Mouse (Mus musculus) hindbrain, embryonic 11.5 days (tissue): ENCODE results near the gene Spp1. TPM values are rescaled to one million over a fixed set of nuclear protein-coding genes. Genes with fewer than 3 reads are reported as not detected.

ENCODE experiments used
- ATAC-seq: fragments of 200-750 bp; cut with Nextera tagmentation; 2 replicates; pipeline ENCODE4 v1.8.0; 2017; ENCODE audit warnings: mild to moderate bottlenecking, moderate TSS enrichment, moderate library complexity; ENCODE audit not compliant: low FRiP score
- DNase-seq: peaks from one replicate; pipeline ENCODE4 v3.0.0-alpha.2; 2015; ENCODE audit warnings: low spot score
- H3K27ac ChIP-seq: fragments of 300-500 bp; sonication (generic); 2 replicates; pipeline ENCODE4 v1.5.1; 2014; ENCODE audit warnings: mild to moderate bottlenecking, low read depth, low read length
- H3K27me3 ChIP-seq: fragments of 300-500 bp; sonication (generic); 2 replicates; pipeline ENCODE4 v1.6.1; 2014; ENCODE audit warnings: mild to moderate bottlenecking, low read length, moderate library complexity, mixed read lengths; ENCODE audit not compliant: control insufficient read depth, insufficient read depth
- H3K36me3 ChIP-seq: fragments of 300-500 bp; sonication (generic); 2 replicates; pipeline ENCODE4 v1.6.1; 2014; ENCODE audit warnings: mild to moderate bottlenecking, low read length, moderate library complexity, mixed read lengths; ENCODE audit not compliant: control insufficient read depth, insufficient read depth
- H3K4me1 ChIP-seq: fragments of 300-500 bp; sonication (generic); replicated peaks from 2 replicates; pipeline ENCODE4 v1.6.1; 2014; ENCODE audit warnings: low read length, mixed read lengths; ENCODE audit not compliant: control insufficient read depth, insufficient read depth
- H3K4me2 ChIP-seq: fragments of 300-500 bp; sonication (generic); replicated peaks from 2 replicates; pipeline ENCODE4 v1.6.1; 2014; ENCODE audit warnings: mild to moderate bottlenecking, low read depth, low read length
- H3K4me3 ChIP-seq: fragments of 300-500 bp; sonication (generic); 2 replicates; pipeline ENCODE4 v1.5.1; 2014; ENCODE audit warnings: low read depth, low read length
- H3K9ac ChIP-seq: fragments of 300-500 bp; sonication (generic); 2 replicates; pipeline ENCODE4 v1.6.1; 2014; ENCODE audit warnings: low read depth, low read length
- H3K9me3 ChIP-seq: fragments of 300-500 bp; sonication (generic); 2 replicates; pipeline ENCODE4 v1.6.1; 2016; ENCODE audit warnings: low read length; ENCODE audit not compliant: control insufficient read depth
- WGBS: fragments of 180-500 bp; shearing (Covaris S2); extraction: QIAGEN DNeasy Blood & Tissue Kit; methylation state at CpG from one replicate; pipeline ENCODE4 v1.1.7; 2014; 5-methylcytosine and 5-hydroxymethylcytosine counted together
- polyA plus RNA-seq: library from polyadenylated mRNA; unstranded; fragments of >200 nt; fragmentation: Nextera tagmentation; extraction: Ambion mirVana; gene quantifications from 2 replicates; pipeline ENCODE4 v1.2.1, GENCODE M21; 2014

Gene Spp1
- polyA plus RNA-seq, 1 experiment from 2014 or later, result 19.5 TPM

- Histone ChIP-seq H3K36me3 (no peaks in the 10 kb centered on the region), H3K9me3 (no peaks in the 10 kb centered on the region), H3K4me1 (no peaks in the 10 kb centered on the region), H3K27ac (no peak overlapping the region), H3K4me3 (no peak overlapping the region), H3K27me3 (no peaks in the 10 kb centered on the region), H3K9ac (no peak overlapping the region), H3K4me2 (no peak overlapping the region)
- 94% methylated on average over 1 of the region's 1 CpGs for WGBS
- ATAC-seq (no peak), DNase-seq (no peak)
Observed at GRCm38 (mm10) chr5:104417721-104418120, 17.2 kb upstream of the Spp1 start.

GRCm38 (mm10) chr5:104422039-104422438 lies 12.9 kb upstream of the Spp1 start:
- no peaks in the 10 kb centered on the region for H3K27me3 ChIP-seq
- DNase-seq, result no peak
- H3K4me1 ChIP-seq, result no peaks in the 10 kb centered on the region
- ATAC-seq, result no peak
- no peaks in the 10 kb centered on the region for H3K36me3 ChIP-seq
- 71% methylated on average over 2 of the region's 2 CpGs for WGBS
- H3K4me3 ChIP-seq, result no peak overlapping the region
- H3K4me2 ChIP-seq, result no peak overlapping the region
- H3K9me3 ChIP-seq, result no peaks in the 10 kb centered on the region
- H3K9ac ChIP-seq, result no peak overlapping the region
- no peak overlapping the region for H3K27ac ChIP-seq

GRCm38 (mm10) chr5:104423861-104424260 lies 11.1 kb upstream of the Spp1 start:
- Histone ChIP-seq H3K27ac (no peak overlapping the region), H3K4me2 (no peak overlapping the region), H3K4me3 (no peak overlapping the region), H3K27me3 (no peaks in the 10 kb centered on the region), H3K4me1 (no peaks in the 10 kb centered on the region), H3K36me3 (no peaks in the 10 kb centered on the region), H3K9ac (no peak overlapping the region), H3K9me3 (no peaks in the 10 kb centered on the region)
- no peak for DNase-seq
- no peak for ATAC-seq
- WGBS, result 87% methylated on average over 3 of the region's 3 CpGs

DNA sequence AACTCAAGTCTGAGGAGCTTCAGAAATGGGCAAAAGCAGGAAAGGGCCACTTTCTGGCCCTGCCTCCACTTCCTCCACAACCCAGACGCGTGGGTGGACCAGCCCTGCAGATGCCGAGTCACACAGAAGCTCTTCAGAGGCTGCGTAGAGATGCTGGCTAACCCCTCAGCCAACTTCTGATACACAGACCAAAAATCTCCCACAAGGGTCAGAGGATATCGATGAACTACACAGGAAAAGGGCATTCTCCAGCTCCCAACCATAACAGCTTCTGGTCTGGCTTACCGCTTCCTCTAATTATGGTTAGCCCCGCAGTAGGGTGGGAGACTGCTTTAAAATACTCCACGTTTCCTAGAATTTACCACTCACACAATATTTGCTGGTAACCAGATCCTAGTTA lies 9.0 kb upstream of the Spp1 start:
- ATAC-seq (no peak), DNase-seq (no peak)
- H3K9ac ChIP-seq, result no peak overlapping the region
- no peak overlapping the region for H3K4me2 ChIP-seq
- no peak overlapping the region for H3K27ac ChIP-seq
- no peaks in the 10 kb centered on the region for H3K36me3 ChIP-seq
- no peaks in the 10 kb centered on the region for H3K9me3 ChIP-seq
- 84% methylated on average over 8 of the region's 8 CpGs for WGBS
- H3K4me3 ChIP-seq, result no peak overlapping the region
- no peaks in the 10 kb centered on the region for H3K4me1 ChIP-seq
- H3K27me3 ChIP-seq, result no peaks in the 10 kb centered on the region

GRCm38 (mm10) chr5:104432886-104433285 lies 2.0 kb upstream of the Spp1 start:
- Histone ChIP-seq H3K27ac (no peak overlapping the region), H3K4me2 (no peak overlapping the region), H3K9me3 (no peaks in the 10 kb centered on the region), H3K9ac (no peak overlapping the region), H3K4me1 (no peaks in the 10 kb centered on the region), H3K27me3 (no peaks in the 10 kb centered on the region), H3K4me3 (no peak overlapping the region), H3K36me3 (no peaks in the 10 kb centered on the region)
- no peak for ATAC-seq
- WGBS, result 45% methylated on average over 12 of the region's 12 CpGs
- DNase-seq, result peak; percentile 22

DNA sequence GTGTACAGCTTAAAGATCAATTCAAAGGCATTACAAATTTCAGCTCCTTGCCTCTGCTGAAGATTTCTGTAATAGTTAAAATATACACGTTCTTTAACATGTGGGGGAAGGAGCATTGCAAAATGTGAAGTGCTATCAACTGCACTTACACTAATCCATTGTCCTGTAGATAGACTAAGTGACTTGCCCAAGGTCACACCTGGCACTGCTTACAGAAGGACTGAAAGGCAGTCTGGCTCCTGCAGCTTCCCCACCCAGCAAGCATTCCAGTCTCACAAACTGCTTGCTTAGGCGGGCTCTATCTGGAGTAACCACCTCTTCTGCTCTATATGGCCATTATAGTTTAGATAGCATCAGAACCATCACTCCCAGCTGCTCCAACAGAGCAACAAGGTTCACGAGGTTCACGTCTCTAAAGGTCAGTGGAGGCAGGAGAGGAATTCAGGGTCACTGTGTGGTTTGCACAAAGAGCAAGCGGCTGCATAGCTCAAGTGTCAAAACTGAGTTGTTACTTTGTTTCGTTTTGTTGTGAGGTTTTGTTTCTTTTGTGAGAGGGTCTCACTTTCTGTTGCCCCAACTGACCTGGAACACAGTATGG lies 851 bp upstream of the Spp1 start:
- WGBS, result 33% methylated on average over 6 of the region's 6 CpGs
- Histone ChIP-seq H3K4me3 (no peak overlapping the region), H3K9me3 (no peaks in the 10 kb centered on the region), H3K27ac (no peak overlapping the region), H3K4me2 (no peak overlapping the region), H3K27me3 (no peaks in the 10 kb centered on the region), H3K36me3 (no peaks in the 10 kb centered on the region), H3K4me1 (no peaks in the 10 kb centered on the region), H3K9ac (no peak overlapping the region)
- ATAC-seq, result no peak
- no peak for DNase-seq

- WGBS, result 87% methylated on average over 7 of the region's 7 CpGs
- DNase-seq (no peak), ATAC-seq (no peak)
- H3K27me3 ChIP-seq, result no peaks in the 10 kb centered on the region
- H3K27ac ChIP-seq, result no peak overlapping the region
- H3K9me3 ChIP-seq, result no peaks in the 10 kb centered on the region
- H3K4me3 ChIP-seq, result no peak overlapping the region
- H3K4me2 ChIP-seq, result no peak overlapping the region
- no peaks in the 10 kb centered on the region for H3K36me3 ChIP-seq
- H3K9ac ChIP-seq, result no peak overlapping the region
- H3K4me1 ChIP-seq, result no peaks in the 10 kb centered on the region
Observed at GRCm38 (mm10) chr5:104436406-104437076, 1.6 kb downstream of the Spp1 start.

DNA sequence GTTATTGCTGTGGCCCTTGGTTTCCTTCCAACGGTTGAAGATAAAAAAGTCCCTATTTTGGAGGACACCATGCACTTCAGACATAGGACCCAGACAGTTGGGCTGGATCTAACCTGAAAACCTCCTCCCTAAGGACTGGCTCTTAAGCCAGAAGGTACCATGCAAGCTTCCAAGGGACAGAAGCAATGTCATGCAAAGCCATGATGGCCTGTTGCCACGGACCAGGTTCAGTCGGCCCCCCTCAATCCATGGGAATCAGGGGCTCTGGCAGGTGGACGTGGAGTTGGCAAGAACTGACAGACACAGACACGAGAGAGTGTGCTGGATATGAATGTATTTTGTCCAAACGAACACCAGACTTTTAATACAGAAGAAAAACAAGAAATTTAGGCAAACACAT lies 7.5 kb downstream of the Spp1 start:
- no peak overlapping the region for H3K4me3 ChIP-seq
- H3K27me3 ChIP-seq, result no peaks in the 10 kb centered on the region
- no peak overlapping the region for H3K9ac ChIP-seq
- no peak overlapping the region for H3K4me2 ChIP-seq
- DNase-seq (no peak), ATAC-seq (no peak)
- no peaks in the 10 kb centered on the region for H3K36me3 ChIP-seq
- H3K9me3 ChIP-seq, result no peaks in the 10 kb centered on the region
- no peak overlapping the region for H3K27ac ChIP-seq
- 67% methylated on average over 6 of the region's 6 CpGs for WGBS
- H3K4me1 ChIP-seq, result no peaks in the 10 kb centered on the region

DNA sequence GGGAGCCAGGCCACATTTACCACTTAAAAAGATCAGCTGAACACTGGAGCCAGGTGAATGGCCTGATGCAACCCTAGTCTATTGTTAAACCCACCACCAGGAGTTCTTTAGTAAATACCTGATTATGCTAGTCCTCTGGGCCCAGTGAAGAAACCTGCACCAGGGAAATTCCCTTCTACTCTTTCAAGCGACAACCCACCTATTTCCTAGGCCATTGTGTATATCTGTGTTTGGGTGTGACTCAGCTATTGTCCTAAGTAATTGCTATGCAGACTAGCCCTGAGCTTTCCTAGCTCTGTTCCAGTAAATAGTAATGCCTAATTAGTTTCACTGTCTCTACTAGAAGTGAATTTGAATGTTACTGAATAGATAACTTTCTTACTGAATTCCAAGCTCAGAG lies 7.9 kb downstream of the Spp1 start:
- H3K27ac ChIP-seq, result no peak overlapping the region
- DNase-seq, result no peak
- no peaks in the 10 kb centered on the region for H3K9me3 ChIP-seq
- no peaks in the 10 kb centered on the region for H3K36me3 ChIP-seq
- no peaks in the 10 kb centered on the region for H3K4me1 ChIP-seq
- no peaks in the 10 kb centered on the region for H3K27me3 ChIP-seq
- WGBS, result 50% methylated on average over 1 of the region's 1 CpGs
- H3K4me2 ChIP-seq, result no peak overlapping the region
- no peak overlapping the region for H3K9ac ChIP-seq
- H3K4me3 ChIP-seq, result no peak overlapping the region
- ATAC-seq, result no peak
